Mouse (Mus musculus) c-Kit-positive CD71-positive TER-119-positive erythroid progenitor cells, embryonic 14.5 days (primary cell): Measurements from ENCODE around the gene 2310057M21Rik.
"Not testable (repeated sequence)": the region's sequence is repeated elsewhere in the genome, so short reads cannot be mapped to it uniquely, and the experiment has no call there.

Experiments
- DNase-seq: peaks from one replicate; pipeline ENCODE4 v3.0.0-alpha.2; 2013; ENCODE audit warnings: low spot score

Gene 2310057M21Rik

DNA sequence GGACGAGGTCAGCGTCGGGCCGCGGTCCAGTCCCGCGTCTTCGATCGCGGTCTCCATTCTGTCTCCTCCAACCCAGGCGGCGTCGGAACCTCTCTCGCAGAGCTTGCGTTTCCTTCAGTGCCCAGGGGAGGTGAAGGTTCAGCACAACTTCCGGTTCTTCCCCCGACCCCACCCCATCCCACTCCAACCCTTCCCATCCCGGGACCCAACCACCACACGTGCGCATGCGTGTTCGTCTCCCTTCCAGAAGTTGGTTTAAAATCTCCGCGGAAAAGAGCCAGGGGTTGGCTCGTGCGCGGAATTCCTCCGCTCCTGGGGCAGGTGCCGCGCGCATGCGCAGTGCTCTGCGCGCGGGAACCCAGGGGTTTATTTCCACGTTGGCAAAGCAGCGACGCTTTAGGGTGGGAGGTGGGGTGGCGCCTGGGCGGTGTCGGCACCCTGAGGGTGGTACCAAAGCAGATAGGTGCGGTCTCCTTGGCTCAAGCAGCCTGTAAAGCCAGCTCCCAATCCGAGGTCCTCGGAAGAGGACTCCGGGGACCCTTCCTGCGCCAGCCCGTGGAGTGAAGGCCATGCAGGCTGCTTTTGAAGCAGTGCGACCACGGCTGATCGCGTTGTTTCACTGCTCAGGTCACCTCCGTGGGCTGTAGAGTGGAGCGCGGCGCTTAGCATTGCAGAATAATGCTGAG is at the start of gene 2310057M21Rik:
Gene 2310057M21Rik, minus strand, starts transcription at position 145 of the 686 bp plus-strand sequence.
- DNase-seq = peak; percentile 87

DNA sequence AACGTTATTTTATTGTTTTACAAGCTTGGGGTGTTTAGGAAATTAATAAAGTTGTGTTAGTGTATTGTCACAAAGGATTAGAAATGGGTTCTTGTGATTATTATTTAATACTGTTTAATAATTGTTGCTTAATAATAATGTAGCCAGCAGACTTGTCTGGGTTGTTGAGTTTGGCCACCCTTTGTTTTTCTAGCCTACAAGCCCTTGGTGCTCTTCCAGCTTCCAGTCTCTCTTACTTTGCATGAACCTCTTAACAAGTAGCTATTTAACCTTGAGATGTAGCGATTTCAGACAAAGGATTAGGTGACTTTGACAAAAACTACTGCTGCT is 49.3 kb upstream of the 2310057M21Rik start:
- no peak for DNase-seq

DNA sequence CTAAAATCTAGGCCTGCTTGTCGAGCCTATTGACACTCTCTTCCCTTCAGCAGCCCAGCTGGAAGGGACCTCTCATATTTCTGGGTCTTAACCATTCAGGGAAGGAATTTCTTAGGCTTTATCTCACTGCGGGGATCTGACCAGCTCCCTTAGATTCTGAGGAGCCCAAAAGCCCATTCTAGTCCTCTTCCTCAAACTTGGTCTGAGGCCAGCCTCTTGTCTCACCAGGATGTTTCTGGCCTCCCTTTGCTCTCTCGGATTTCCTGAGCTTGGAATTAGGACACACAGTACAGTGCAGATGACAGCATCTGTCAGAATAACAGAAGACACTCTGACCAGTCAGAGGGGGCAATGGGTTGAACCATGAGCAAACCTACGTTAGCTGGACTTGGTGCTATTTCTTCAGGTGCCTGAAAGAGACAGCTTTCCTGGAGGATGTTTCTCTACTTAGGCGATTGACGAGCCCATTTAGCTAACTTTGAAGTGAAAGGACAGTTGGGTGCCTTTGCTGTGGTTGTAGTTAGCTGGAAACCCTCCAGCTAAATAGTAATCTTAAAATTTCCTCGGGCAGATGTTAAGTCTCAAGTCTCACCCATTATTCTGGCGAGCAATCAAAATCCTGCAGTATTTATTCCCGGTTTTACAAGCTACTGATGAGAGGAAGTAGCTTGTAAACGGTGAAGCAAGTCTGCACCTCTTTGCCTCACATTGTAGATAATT is 48.8 kb upstream of the 2310057M21Rik start:
- DNase-seq = no peak

DNA sequence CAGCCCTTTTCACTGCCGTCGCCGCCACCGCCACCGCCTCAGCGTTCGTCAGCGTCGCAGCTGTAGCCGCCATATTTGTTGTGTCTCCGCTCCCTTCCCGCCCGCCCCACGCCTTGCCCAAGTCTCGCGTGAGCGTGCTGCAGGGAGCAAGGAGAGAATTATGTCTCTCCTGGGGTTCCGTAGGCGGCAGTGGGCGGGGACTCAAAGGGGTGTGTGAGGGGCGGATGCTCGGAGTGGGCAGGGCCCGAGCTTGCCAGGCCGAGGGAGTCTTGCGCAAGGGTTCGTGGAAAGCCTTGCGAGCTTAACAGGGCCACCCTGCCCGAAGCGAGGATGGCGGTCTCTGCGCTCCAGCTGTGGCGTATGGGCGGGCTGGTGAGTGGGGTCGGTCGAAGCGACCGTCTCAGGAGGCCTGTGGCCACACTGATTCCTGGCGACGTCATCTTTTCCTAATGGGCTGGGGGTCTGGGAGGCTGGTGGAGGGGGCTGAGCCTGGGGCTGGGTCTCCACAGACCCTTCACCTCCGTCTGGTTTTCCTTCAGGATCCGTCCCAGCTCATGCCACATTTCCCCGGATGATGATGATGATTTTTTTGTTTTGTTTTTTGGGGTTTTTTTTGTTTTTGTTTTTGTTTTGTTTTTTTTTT is 48.0 kb upstream of the 2310057M21Rik start, which contains the start of the genes Ikzf5 and Acadsb:
Gene Ikzf5, minus strand, starts transcription at position 106 of the 643 bp plus-strand sequence.
Gene Acadsb, plus strand, starts transcription at position 186 of the 643 bp plus-strand sequence.
- DNase-seq = peak; percentile 99

GRCm38 (mm10) chr7:131409988-131410385 is 47.4 kb upstream of the 2310057M21Rik start:
- DNase-seq = peak; percentile 28

DNA sequence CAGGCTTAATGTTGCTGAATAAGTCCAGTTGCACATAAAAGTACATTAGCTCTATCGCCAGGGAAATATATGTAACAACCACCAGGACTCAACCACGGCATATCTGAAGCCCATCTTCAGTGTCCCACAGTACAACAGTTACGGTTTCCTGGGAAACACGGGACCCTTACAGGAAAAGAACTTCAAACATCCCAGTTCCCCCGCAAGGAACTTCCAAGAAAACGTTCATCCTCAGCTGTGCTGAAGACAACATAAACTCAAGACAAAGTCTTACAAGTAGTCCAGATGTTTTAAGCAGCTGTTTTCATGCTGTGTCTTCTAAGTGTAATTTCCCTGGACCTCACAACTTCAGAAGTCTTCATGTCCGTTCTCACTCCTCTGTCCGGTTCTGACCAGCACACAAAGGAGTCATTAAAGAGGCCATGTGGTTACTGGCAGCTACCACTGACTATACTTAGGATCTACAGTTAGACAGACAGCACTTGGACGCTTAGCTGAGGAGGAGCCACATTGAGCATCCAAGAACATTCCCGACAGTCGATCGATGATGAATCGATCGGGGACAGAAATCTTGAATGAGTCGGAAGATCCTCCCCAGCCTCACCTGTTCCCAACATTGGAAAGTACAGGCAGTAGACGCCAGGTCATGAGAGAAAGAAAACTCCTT is 46.9 kb upstream of the 2310057M21Rik start:
- DNase-seq = peak; percentile 59

DNA sequence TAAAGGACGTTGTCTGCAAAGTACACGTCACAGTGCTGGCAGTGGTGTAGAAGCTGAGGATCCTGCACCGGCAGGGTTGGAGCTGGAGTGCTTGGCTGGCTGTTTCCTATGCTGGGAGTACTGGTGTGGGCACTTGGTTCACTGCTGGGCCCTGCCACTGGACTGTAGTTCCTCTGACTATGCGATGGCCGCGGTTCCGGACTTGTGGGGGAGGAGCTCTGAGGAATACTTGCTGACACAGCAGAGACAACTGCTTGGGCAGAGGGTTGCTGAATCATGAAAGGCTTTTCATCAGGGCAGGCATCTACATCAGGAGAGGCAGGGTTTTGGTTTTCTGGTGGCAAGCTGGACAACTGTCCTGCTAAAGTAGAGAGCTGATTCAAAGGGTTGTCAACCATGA is 29.2 kb upstream of the 2310057M21Rik start:
- not testable (repeated sequence) for DNase-seq

- peak; percentile 41 for DNase-seq
Observed at GRCm38 (mm10) chr7:131371880-131372651, 9.5 kb upstream of the 2310057M21Rik start.

DNA sequence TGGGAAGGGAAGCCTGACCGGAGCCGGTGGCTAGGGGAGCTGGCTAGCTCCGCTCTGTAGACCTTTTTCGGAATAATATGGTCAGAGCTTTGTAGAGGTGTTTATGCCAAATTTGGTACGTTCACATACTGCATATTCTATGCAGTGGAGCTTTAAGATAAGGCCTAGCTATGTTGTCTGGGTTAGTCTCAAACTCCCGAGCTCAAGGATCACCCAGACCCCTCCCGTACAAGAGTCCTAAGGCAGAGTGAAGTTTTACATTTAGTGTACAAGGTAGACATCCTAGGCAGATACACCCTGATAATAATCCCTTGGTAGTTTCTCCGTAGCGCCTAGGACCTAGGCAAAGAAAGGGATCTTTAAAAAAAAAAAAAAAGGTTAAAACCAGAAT is 8.9 kb upstream of the 2310057M21Rik start:
- DNase-seq = no peak

- DNase-seq = peak; percentile 88
Observed at GRCm38 (mm10) chr7:131370648-131371469, 8.3 kb upstream of the 2310057M21Rik start, which contains the start of gene Pstk. TSS of gene Pstk (plus strand) at chr7:131371141.

DNA sequence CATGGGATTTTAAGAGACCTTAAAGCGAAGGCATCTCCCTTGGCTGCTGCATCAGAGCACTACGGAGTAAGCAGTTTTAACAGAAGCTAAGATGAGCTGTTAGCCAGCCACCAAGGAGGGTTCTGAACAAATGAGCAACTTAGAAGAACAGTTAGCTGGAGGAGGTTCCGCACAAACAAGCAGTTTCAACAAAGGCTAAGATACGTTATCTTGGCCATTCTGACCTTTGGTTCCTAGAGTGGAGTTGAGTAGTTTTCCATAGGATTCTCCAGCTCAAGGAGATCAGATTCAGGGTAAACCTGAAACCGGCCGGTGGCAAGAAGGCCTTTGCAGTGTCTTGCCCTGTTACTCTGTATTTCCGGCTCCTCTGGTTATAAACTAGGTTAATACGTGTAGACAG is 1.6 kb upstream of the 2310057M21Rik start:
- no peak for DNase-seq

- DNase-seq = no peak
Observed at GRCm38 (mm10) chr7:131362269-131362614, 317 bp downstream of the 2310057M21Rik start.

DNA sequence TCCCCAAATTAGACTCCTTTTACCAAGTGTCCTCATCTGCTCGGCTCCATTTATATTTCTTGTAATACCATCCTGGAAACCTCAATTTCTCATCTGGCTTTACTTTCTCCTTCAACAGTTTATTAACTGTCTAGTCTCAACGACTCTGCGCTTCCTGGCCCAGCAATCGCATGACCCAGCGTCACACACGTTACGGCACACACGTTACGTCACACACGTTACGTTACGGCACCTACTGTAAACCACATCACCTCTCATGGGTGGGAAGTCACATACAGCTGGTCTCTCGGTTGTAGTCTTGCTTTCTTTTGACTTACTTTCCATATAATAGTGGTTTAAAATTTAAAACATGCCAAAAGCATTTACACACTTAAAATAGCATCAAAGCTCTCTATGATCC is 6.5 kb downstream of the 2310057M21Rik start:
- no peak for DNase-seq

DNA sequence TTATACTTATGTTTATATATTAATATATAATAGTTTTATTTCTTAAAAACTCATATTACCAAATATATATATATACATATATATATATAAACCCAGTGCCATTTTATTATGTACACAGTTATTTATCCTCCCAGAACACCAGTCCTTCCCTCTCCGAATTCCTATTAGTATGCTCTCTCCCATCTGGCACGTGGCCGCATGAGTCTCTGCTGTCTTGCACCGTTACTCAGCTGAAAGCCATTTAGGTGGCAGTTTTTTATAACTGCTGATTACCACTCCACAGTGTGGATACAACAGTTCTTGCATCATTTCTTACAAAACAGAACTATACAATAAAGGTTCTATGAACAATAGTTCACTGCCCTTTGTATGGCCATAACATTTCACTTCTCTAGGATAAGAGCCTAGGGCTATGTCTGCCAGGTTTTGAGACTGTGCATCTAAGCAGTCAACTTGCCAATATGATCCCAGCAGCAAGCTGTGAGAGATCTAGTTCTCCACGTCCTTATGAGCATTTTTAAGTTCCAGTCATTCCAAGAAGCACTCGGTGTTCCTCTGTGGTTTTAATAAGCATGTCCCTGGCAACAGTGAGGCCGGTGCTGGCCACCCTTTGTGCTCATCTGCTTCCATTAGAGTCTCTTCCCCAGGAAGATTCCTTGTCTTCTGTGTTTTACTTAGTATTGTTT is 16.6 kb downstream of the 2310057M21Rik start:
- DNase-seq = no peak

DNA sequence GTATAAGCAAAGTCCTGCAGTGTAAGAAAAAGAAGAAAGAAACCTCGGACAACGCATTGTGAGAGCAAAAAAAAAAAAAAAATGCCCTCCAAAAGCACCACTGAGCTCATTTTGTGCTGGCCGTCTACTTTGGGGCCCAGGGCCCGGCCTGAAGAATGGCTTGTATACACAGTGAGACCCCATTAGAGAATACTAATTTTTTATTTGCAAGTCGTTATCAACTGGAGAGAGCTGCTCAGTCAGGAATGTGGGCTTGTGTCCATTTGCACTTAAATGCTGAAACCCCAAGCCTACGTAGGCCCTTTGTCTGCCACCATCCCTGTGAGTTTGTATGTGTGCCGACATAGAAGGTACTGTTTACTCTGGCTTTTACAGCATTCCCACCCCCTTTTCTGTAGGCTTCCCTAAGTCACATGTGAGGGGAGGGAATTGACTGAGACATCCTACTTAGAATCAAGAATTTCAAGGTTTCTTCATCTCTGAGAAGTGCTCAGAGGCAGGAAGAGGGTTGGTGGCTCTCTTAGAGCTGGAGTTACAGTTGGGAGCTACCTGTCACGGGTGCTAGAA is 25.0 kb downstream of the 2310057M21Rik start:
- no peak for DNase-seq

DNA sequence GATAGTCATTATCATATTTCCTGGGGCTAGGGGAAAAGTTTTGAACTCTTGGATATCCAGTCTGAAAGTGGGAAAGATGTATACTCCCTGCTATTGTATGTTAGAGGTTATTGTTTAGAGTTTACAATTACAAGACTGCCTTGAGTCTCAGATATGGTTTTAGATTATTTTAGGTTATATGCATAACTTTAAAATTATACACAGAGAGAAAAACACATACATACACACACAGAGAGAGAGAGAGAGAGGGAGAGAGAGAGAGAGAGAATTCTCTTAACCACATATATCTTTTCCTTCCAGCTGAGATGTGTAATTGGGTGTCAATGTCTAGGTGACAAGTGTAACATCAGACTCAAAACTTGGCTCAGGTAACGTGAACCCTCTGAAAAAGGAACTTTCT is 29.0 kb downstream of the 2310057M21Rik start, which contains the start of gene Fam24a:
Gene Fam24a, plus strand, starts transcription at position 301 of the 400 bp plus-strand sequence.
- DNase-seq = no peak

DNA sequence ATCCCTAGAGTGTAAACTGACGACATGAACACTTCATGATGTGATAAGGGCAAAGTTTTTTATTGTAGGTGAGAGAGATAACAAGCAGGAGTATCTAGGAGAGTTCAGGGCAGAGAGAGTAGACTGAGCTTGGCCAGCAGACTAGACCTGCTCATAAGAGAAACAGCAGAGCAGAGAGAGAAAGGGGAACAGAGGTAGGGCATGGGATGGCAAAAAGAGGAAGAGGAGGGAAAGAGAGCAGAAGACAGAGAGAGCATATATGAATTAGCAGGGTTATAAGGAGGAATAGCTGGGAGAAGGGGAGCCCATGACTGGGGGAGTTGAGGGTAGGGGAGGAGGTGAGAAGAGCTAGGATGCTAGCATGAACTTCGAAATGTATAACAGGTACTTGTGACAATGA is 30.9 kb downstream of the 2310057M21Rik start:
- DNase-seq = no peak

DNA sequence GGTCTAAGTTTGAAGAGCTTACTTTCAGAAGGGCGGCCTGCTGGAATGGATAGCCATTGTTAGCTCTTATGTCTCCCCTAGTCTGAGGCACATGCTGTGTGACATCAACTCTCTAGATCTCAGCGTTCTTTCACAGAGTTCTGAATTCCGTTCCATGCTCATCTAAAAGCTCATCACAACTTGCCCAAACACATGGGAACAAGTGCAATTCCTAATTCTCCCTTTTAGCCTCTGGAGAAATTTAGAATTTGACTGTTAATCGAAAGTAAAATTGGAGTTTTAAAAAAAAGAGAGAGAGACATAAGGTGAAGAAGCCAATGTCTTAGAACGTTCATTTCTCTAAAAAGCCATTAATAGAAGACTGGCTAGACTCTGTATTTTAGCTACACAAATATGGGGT is 33.1 kb downstream of the 2310057M21Rik start, which contains the start of gene Fam24b:
Gene Fam24b, minus strand, starts transcription at position 101 of the 400 bp plus-strand sequence.
- no peak for DNase-seq

GRCm38 (mm10) chr7:131327054-131327453 is 35.5 kb downstream of the 2310057M21Rik start:
- no peak for DNase-seq

DNA sequence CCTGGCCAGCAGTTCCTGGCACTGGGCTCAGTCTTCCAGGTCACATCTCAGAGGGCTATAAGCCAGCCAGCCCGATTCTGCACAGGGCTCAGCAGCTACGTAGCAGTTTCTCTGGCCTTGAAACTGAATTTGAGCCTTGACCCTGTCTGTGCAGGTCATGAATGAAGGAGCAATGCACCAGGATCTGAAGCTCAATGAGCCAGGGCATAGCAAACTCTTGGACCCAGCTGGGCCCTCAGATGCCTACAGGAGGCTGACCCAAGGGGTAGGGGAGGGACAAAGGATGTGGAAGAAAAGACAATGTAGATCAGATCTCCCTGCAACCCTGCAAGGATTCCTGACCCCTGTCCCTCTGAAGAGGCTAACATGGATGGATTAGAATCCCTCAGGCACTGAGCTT is 40.4 kb downstream of the 2310057M21Rik start, which contains the start of gene Cuzd1:
Gene Cuzd1, minus strand, starts transcription at position 101 of the 400 bp plus-strand sequence.
- no peak for DNase-seq
